Mouse (Mus musculus) liver, embryonic 14.5 days (tissue): ENCODE measurements around the gene Rps6kc1.

ENCODE experiments used
- CTCF ChIP-seq: IDR thresholded peaks from 2 replicates; pipeline ENCODE4 v1.5.1; 2016; ENCODE audit warnings: antibody characterized with exemption, low read depth, control low read depth
- EP300 ChIP-seq: IDR thresholded peaks from 2 replicates; pipeline ENCODE4 v1.6.1; 2016; ENCODE audit warnings: antibody characterized with exemption, low read depth

GRCm38 (mm10) chr1:190729516-190730088 is 182.0 kb downstream of the Rps6kc1 start:
- TF ChIP-seq CTCF: no peak
- no peak for TF ChIP-seq EP300
